Mouse (Mus musculus) layer of hippocampus, postnatal 14 days (tissue): ENCODE measurements around the gene Fars2. TPM values are rescaled to one million over a fixed set of nuclear protein-coding genes. Genes with fewer than 3 reads are reported as not detected.
A peak's percentile ranks its signal among the peaks of the same experiment; 100 is the strongest.

Experiments used
- DNase-seq, 2 experiments: peaks; one replicate each; pipeline ENCODE4 v3.0.0; 2021 to 2022; ENCODE audit warnings: low spot score in 2 of 2, mixed read lengths in 1 of 2
- total RNA-seq, 2 experiments: library from RNA; stranded (reverse); gene quantifications; 2 replicates each; pipeline ENCODE4 v1.2.3; 2021

Gene Fars2
- total RNA-seq, 2 experiments from 2014 or later: 30.2 to 37.4 TPM

GRCm38 (mm10) chr13:36726951-36727778 is 610.0 kb downstream of the Fars2 start:
- DNase-seq: peak; percentile 70 to 72

- DNase-seq: peak in 1 of 2 experiments; percentile 9
These were observed 610.7 kb downstream of the Fars2 start for GRCm38 (mm10) chr13:36727779-36728470.

GRCm38 (mm10) chr13:36728509-36728908 is 611.3 kb downstream of the Fars2 start:
- no peak for DNase-seq

- no peak for DNase-seq
These were observed 612.6 kb downstream of the Fars2 start for GRCm38 (mm10) chr13:36729731-36730340.

GRCm38 (mm10) chr13:36730341-36730761 is 613.1 kb downstream of the Fars2 start:
- DNase-seq: no peak

GRCm38 (mm10) chr13:36731016-36731930 is 614.1 kb downstream of the Fars2 start:
- DNase-seq: peak; percentile 56 to 61

- DNase-seq: peak in 1 of 2 experiments; percentile 50
These were observed 614.8 kb downstream of the Fars2 start for GRCm38 (mm10) chr13:36731931-36732461.

GRCm38 (mm10) chr13:36732891-36733490 is 615.8 kb downstream of the Fars2 start:
- DNase-seq: no peak

- DNase-seq: no peak
These were observed 616.4 kb downstream of the Fars2 start for GRCm38 (mm10) chr13:36733566-36733965.

GRCm38 (mm10) chr13:36733989-36734690 is 616.9 kb downstream of the Fars2 start:
- DNase-seq: peak; percentile 47 to 71

- peak; percentile 55 to 77 for DNase-seq
These were observed 617.7 kb downstream of the Fars2 start, which contains the start of gene Nrn1 for GRCm38 (mm10) chr13:36734731-36735571. Gene Nrn1 (minus strand): TSS chr13:36735131.

GRCm38 (mm10) chr13:36735901-36736618 is 618.8 kb downstream of the Fars2 start:
- DNase-seq: peak; percentile 81

- DNase-seq: no peak
These were observed 619.4 kb downstream of the Fars2 start for GRCm38 (mm10) chr13:36736619-36736996.

GRCm38 (mm10) chr13:36750056-36750455 is 632.8 kb downstream of the Fars2 start:
- no peak for DNase-seq

- no peak for DNase-seq
These were observed 634.6 kb downstream of the Fars2 start for GRCm38 (mm10) chr13:36751861-36752260.

GRCm38 (mm10) chr13:36766801-36767200 is 649.6 kb downstream of the Fars2 start:
- DNase-seq: peak; percentile 26 to 63
